Mouse (Mus musculus): Measurements from ENCODE around the gene Pard3.

- TF ChIP-seq POLR2A (IDR thresholded peaks at IDR 0.05; ENCODE audit: extremely low read depth, insufficient read depth, low read length) (no peak), CTCF (IDR thresholded peaks at IDR 0.05; ENCODE audit: extremely low read depth, insufficient read depth, low read length) (peak; percentile 36)
These were observed 524.6 kb downstream of the Pard3 start for GRCm38 (mm10) chr8:127588313-127588712.
